Mouse (Mus musculus) forebrain, postnatal 0 days (tissue): ENCODE measurements around the gene Pgp. TPM values are rescaled to one million over a fixed set of nuclear protein-coding genes. Genes with fewer than 3 reads are reported as not detected.
A peak's percentile ranks its signal among the peaks of the same experiment; 100 is the strongest.

Experiments used
- ATAC-seq: fragments of 200-750 bp; cut with Nextera tagmentation; 2 replicates; pipeline ENCODE4 v1.8.0; 2017; ENCODE audit warnings: mild to moderate bottlenecking, moderate library complexity
- DNase-seq: peaks from one replicate; pipeline ENCODE4 v3.0.0-alpha.2; 2015
- H3K27ac ChIP-seq: fragments of 300-500 bp; sonication (generic); 2 replicates; pipeline ENCODE4 v1.5.1; 2014; ENCODE audit warnings: low read depth, mild to moderate bottlenecking, antibody characterized with exemption, low read length, moderate library complexity, mixed read lengths
- H3K27me3 ChIP-seq: fragments of 300-500 bp; sonication (generic); 2 replicates; pipeline ENCODE4 v1.6.1; 2014; ENCODE audit warnings: mild to moderate bottlenecking, low read length, mixed read lengths; ENCODE audit not compliant: insufficient read depth
- H3K36me3 ChIP-seq: fragments of 300-500 bp; sonication (generic); 2 replicates; pipeline ENCODE4 v1.6.1; 2014; ENCODE audit warnings: mild to moderate bottlenecking, moderate library complexity; ENCODE audit not compliant: insufficient read depth
- H3K4me1 ChIP-seq: fragments of 300-500 bp; sonication (generic); 2 replicates; pipeline ENCODE4 v1.6.1; 2014; ENCODE audit warnings: antibody characterized with exemption; ENCODE audit not compliant: insufficient read depth
- H3K4me2 ChIP-seq: fragments of 300-500 bp; sonication (generic); 2 replicates; pipeline ENCODE4 v1.6.1; 2014; ENCODE audit warnings: low read depth, mild to moderate bottlenecking, moderate library complexity
- H3K4me3 ChIP-seq: fragments of 300-500 bp; sonication (generic); 2 replicates; pipeline ENCODE4 v1.5.1; 2014; ENCODE audit warnings: low read depth, low read length, mixed read lengths
- H3K9ac ChIP-seq: fragments of 300-500 bp; sonication (generic); 2 replicates; pipeline ENCODE4 v1.6.1; 2014; ENCODE audit warnings: mild to moderate bottlenecking
- H3K9me3 ChIP-seq: fragments of 300-500 bp; sonication (generic); 2 replicates; pipeline ENCODE4 v1.6.1; 2016; ENCODE audit warnings: low read length
- CTCF ChIP-seq: sonication (generic); IDR thresholded peaks from 2 replicates; pipeline ENCODE4 v1.5.1; 2016; ENCODE audit warnings: antibody characterized with exemption, control low read depth, low read depth
- WGBS: fragments of 180-500 bp; shearing (Covaris S2); extraction: QIAGEN DNeasy Blood & Tissue Kit; methylation state at CpG from one replicate; pipeline ENCODE4 v1.1.7; 2014; 5-methylcytosine and 5-hydroxymethylcytosine counted together
- polyA plus RNA-seq: library from polyadenylated mRNA; unstranded; fragments of >200 nt; fragmentation: Nextera tagmentation; extraction: Ambion mirVana; gene quantifications from 2 replicates; pipeline ENCODE4 v1.2.1, GENCODE M21; 2015
- total RNA-seq: library from RNA; depleted of rRNA; stranded (reverse); fragments of >200 nt; gene quantifications from 2 replicates; pipeline ENCODE4 v1.2.3, GENCODE M21; 2014

The Pgp gene
- total and polyA plus RNA-seq, 2 experiments from 2014 or later = 37.8 to 72.5 TPM

DNA sequence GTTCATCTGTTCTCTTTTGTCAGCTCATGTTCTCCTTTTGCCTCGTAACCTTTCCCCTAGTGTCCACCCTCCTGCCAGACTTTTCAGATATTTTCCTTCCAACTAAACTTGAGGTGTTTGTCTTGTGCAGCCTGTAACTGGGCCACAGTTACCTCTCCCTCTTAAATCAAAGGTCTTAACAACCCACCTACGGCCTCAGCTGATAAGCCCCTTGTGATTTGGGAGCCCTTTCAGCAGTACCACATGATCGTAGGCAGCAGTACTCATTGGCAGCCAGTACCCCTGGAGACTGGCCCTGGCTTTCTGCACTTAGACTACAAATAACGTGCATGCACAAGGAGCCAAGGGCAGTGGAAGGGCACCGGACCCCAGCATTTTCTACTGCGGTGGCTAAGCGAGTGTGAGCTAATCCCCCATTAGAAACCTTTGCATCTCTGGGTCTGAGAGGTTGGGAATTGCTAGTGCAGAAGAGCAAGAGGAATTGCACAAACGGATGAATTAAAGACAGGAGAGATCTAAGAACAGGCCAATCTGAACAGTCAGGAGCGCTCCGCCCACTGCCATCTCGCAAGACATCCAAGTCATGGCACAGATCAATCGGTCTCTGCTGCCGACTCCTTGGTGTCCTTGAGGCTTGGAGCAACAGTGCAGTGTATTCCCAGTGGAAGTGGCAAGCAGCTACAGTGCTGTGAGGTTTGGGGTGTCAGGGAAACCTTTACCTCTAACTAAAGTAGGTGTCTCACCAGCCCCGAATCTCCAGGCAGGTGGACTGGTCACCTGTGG, 40.8 kb upstream of the Pgp start:
- DNase-seq (no peak), ATAC-seq (no peak)
- H3K27me3 ChIP-seq = no peaks in the 10 kb centered on the region
- no peaks in the 10 kb centered on the region for H3K4me1 ChIP-seq
- no peaks in the 10 kb centered on the region for H3K9me3 ChIP-seq
- TF ChIP-seq CTCF = no peak
- WGBS = 83% methylated on average over 14 of the region's 14 CpGs
- H3K4me3 ChIP-seq = no peak overlapping the region
- no peak overlapping the region for H3K9ac ChIP-seq
- no peak overlapping the region for H3K27ac ChIP-seq
- no peak overlapping the region for H3K4me2 ChIP-seq
- peaks cover 5% of the 10 kb centered on the region for H3K36me3 ChIP-seq

DNA sequence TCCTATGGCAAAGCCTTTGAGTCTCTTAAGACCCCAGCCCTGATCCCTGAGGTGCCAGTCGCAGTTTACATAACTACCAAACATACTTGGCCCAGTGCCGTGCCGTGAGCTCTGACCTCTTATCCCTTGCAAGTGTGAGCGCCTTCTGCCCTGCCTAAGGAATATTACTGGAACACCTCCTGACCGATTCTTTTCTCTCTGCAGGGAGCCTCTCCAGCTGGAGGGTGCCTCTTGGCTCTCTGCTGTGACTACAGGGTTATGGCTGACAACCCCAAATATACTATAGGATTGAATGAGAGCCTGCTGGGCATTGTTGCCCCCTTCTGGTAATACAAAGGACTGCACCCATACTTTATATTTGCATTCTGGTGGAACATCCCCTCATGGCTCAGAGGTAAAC, 33.2 kb upstream of the Pgp start:
- peak; percentile 81 for TF ChIP-seq CTCF
- ATAC-seq (peak; percentile 69), DNase-seq (peak; percentile 63)
- WGBS = 73% methylated on average over 5 of the region's 5 CpGs
- Histone ChIP-seq H3K36me3 (peaks cover 27% of the 10 kb centered on the region), H3K4me2 (no peak overlapping the region), H3K4me3 (no peak overlapping the region), H3K9me3 (no peaks in the 10 kb centered on the region), H3K27ac (no peak overlapping the region), H3K9ac (no peak overlapping the region), H3K4me1 (no peaks in the 10 kb centered on the region), H3K27me3 (no peaks in the 10 kb centered on the region)

DNA sequence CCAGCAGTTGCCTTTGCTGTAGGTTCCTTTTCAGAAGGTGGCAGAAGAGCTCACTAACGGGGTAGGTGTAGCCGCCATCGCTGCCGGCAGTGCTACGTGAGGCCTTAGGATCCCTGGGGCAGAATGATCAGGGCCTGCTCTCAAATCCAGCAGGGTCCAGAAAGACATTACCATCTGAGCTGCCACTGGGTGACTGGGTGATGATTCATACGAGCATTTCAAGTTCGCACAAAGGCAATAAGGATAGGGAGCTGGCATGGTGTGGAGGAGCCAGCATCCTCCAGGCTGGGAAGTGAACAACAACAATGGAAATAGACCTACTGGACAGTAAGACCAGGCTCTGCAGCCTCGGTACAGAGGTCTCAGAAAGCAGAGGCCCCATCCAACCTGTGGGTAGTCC, 29.8 kb upstream of the Pgp start:
- peaks cover 53% of the 10 kb centered on the region for H3K36me3 ChIP-seq

DNA sequence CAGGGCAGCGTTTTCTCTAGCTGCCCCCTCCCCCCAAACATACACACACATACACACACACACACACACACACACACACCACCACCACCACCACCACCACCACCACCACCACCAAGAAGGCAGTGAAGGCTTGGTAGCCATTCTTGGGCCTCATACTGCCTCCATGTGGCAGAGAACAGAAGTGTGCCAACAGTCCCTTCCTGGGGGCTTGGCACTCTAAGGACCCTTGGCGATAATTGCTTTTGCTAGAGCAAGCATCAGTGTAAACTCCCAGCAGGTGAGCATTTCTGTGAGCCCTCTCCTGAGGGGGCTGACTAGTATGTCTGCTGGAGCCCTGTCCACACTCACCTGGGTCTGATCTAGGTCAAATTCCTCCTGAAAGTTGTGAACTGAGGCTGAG, 29.0 kb upstream of the Pgp start:
- H3K27ac ChIP-seq = no peak overlapping the region
- TF ChIP-seq CTCF = peak; percentile 58

More for the DNA sequence above, 29.8 kb upstream of the Pgp start:
- no peak overlapping the region for H3K4me2 ChIP-seq
- no peaks in the 10 kb centered on the region for H3K4me1 ChIP-seq
- no peak overlapping the region for H3K4me3 ChIP-seq
- TF ChIP-seq CTCF = no peak
- H3K9ac ChIP-seq = no peak overlapping the region
- WGBS = 89% methylated on average over 8 of the region's 8 CpGs
- ATAC-seq = no peak
- no peaks in the 10 kb centered on the region for H3K9me3 ChIP-seq
- no peak for DNase-seq
- H3K27me3 ChIP-seq = no peaks in the 10 kb centered on the region
- no peak overlapping the region for H3K27ac ChIP-seq

DNA sequence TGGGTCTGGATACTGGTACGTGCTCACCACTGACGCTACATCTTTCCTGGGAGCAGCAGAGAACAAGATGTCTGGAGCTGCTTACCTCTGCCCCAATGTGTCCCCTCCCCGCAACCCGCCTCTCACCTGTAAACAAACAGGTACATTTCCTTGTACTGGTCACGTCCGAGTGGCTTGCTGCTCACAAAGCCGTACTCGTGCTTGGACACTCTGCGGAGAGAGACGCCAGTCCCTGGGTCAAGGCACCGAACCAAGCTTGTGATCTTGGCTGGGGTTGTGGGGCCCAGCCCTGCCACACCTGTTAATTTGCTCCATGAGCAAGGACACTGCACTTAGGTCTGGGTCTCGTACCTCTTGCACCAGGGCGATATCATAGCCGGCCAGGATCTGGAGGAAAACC, 28.1 kb upstream of the Pgp start:
- H3K4me1 ChIP-seq = no peaks in the 10 kb centered on the region
- H3K4me2 ChIP-seq = no peak overlapping the region
- DNase-seq (no peak), ATAC-seq (no peak)
- peaks cover 69% of the 10 kb centered on the region for H3K36me3 ChIP-seq
- H3K27me3 ChIP-seq = no peaks in the 10 kb centered on the region
- H3K9me3 ChIP-seq = no peaks in the 10 kb centered on the region
- H3K9ac ChIP-seq = no peak overlapping the region
- 93% methylated on average over 14 of the region's 14 CpGs for WGBS
- no peak overlapping the region for H3K4me3 ChIP-seq
- no peak overlapping the region for H3K27ac ChIP-seq
- TF ChIP-seq CTCF = no peak

More for the DNA sequence above, 29.0 kb upstream of the Pgp start:
- Histone ChIP-seq H3K9ac (no peak overlapping the region), H3K36me3 (peaks cover 61% of the 10 kb centered on the region), H3K4me3 (no peak overlapping the region), H3K27me3 (no peaks in the 10 kb centered on the region), H3K4me1 (no peaks in the 10 kb centered on the region), H3K9me3 (no peaks in the 10 kb centered on the region), H3K4me2 (no peak overlapping the region)
- 63% methylated on average over 2 of the region's 2 CpGs for WGBS
- ATAC-seq (0 out of 2 replicates have a peak, but pooled peaks have one; percentile 30), DNase-seq (no peak)

DNA sequence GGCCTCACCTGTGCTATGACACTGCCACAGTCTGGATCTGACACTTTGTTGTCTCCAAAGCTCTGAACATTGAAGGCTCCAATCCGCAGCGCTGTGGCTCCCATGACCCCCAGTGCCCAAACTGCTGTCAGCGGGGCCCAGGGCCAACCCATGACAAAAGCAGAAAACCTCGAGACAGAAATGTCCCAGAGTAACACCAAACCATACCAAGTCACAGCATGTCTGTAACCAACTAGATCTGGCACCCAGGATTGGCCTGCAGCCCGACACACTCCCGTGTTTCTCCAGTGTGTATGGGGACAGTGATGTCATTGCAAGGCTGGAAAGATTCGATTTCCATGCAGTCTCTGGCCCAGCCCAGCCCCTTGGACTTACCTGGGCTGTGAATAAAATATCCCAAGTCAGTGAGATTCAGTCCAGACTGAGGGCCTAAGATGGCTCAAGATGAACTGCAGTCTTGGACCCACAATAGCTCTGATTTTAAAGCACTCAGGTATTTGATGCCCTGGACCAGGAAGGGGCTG, 27.5 kb upstream of the Pgp start, which contains the start of gene Dnase1l2:
Dnase1l2 (minus strand) TSS at position 474 of the 524 bp plus-strand sequence.
- Histone ChIP-seq H3K27ac (no peak within 1 kb of the TSS), H3K27me3 (no peaks in the 10 kb centered on the region), H3K4me3 (no peak within 1 kb of the TSS), H3K9me3 (no peaks in the 10 kb centered on the region), H3K9ac (no peak within 1 kb of the TSS), H3K4me2 (no peak within 1 kb of the TSS), H3K36me3 (peaks cover 75% of the 10 kb centered on the region), H3K4me1 (no peaks in the 10 kb centered on the region)
- no peak for DNase-seq
- WGBS = 72% methylated on average over 7 of the region's 7 CpGs
- no peak for ATAC-seq
- TF ChIP-seq CTCF = no peak

DNA sequence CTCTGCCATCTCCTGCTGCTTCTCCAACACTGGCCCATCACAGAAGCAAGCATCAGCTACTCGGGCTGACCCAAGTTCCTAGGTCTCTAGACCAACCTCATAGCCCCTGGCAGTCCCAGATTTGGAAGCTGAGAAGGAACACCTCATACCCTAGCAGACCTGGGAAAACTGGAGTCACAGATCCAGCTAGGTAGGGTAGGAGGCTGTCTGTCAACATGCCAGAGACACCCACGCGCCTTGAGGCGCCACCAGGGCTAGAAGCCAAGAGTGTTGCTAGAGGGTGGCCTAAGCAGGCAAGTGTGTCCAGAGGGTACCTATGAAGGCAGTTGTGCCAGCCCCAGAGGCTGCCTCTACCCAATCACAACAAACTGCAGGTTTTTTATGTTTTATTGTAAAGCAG, 26.8 kb upstream of the Pgp start:
- WGBS = 88% methylated on average over 4 of the region's 4 CpGs
- peaks cover 82% of the 10 kb centered on the region for H3K36me3 ChIP-seq

More for the DNA sequence above, 26.8 kb upstream of the Pgp start:
- Histone ChIP-seq H3K27me3 (no peaks in the 10 kb centered on the region), H3K4me2 (no peak overlapping the region), H3K9me3 (no peaks in the 10 kb centered on the region), H3K9ac (no peak overlapping the region), H3K4me1 (no peaks in the 10 kb centered on the region), H3K27ac (no peak overlapping the region), H3K4me3 (no peak overlapping the region)
- no peak for DNase-seq
- ATAC-seq = no peak
- TF ChIP-seq CTCF = no peak
